Mouse (Mus musculus): Measurements from ENCODE around the gene Zfp830. TPM values are rescaled to one million over a fixed set of nuclear protein-coding genes. Genes with fewer than 3 reads are reported as not detected.

Gene Zfp830
- polyA plus RNA-seq, 1 experiment, result 13.2 TPM

DNA sequence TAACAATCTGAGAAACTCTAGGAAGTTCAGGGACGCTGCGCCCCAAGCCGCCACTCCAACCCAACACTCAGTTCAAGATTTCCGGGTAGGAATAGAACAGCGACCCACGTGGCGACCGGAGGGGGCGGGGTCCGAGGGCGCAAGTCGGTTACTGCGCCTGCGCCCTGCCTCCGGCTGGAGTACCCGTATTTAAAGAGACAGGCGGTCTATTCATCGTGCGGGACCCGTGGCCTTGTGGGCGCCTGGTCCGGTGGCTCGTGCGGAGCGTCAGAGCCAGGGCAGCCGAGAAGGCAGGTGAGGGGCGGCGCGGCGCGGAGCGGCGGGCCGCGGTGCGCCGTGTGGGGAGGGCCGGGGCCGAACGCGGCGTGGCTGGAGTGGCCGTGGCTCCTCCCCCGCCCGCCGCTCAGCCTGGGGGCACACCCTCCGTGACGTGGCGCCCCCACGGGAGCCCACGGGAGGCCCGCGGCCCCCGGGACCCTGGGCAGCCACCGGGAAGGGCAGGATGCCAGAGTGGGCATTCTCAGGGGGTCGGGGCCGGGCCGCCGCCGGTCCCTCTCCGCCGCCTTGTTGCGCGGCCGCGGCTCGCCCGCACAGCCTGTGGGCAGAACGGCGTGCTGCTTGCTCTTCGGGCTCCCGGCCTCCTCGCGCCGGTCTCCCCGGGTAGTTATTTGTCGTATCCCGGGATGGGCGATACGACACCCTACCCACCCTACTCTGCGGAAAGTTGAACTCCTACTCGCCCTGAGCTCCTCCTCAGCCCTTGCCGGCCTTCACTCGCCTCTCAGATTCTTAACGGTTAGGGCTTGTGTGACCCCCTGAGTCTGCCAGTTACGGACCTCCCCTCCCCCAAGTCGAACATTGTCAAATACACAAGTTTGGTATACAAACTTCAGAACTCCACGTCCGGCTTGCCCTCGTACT lies 17.1 kb downstream of the Zfp830 start, which contains the start of gene Lig3:
Gene Lig3 (plus strand): TSS at position 126 of the 921 bp plus-strand sequence.
- Histone ChIP-seq H3K79me2 (ENCODE audit: control insufficient read depth, insufficient read depth) (peaks cover 22% of the 10 kb centered on the region), H3K4me2 (ENCODE audit: low read depth) (peak within 1 kb of the TSS; percentile 87), H3ac (ENCODE audit: control insufficient read depth, insufficient read length) (peak within 1 kb of the TSS; percentile 91), H3K27me3 (ENCODE audit: control insufficient read depth, insufficient read depth, insufficient read length) (no peaks in the 10 kb centered on the region), H3K36me3 (ENCODE audit: control insufficient read depth, insufficient read depth) (peaks cover 16% of the 10 kb centered on the region), H3K4me3 (peak within 1 kb of the TSS; percentile 76)
- TF ChIP-seq MYOG (IDR thresholded peaks at IDR 0.05; ENCODE audit: control insufficient read depth in 1 of 3, insufficient read depth in 1 of 3, insufficient read length in 2 of 3, low read depth in 2 of 3), result no peak
- TF ChIP-seq TCF3 (IDR thresholded peaks at IDR 0.05; ENCODE audit: insufficient read length, low read depth), result no peak
- peak; percentile 21 for TF ChIP-seq POLR2AphosphoS2 (IDR thresholded peaks at IDR 0.05; ENCODE audit: insufficient read length, low read depth)
- TF ChIP-seq TCF12 (IDR thresholded peaks at IDR 0.05; ENCODE audit: insufficient read depth, poor library complexity, severe bottlenecking), result no peak
- TF ChIP-seq SRF (IDR thresholded peaks at IDR 0.05; ENCODE audit: control insufficient read depth, insufficient read length, low read depth), result no peak
- no peak for TF ChIP-seq E2F4 (IDR thresholded peaks at IDR 0.05; ENCODE audit: insufficient read depth)
- TF ChIP-seq USF1 (IDR thresholded peaks at IDR 0.05; ENCODE audit: low read depth), result peak; percentile 87
- TF ChIP-seq POLR2A (IDR thresholded peaks at IDR 0.05; ENCODE audit: insufficient read length, low read depth), result peak; percentile 62
- TF ChIP-seq MAX (IDR thresholded peaks at IDR 0.05; ENCODE audit: low read depth), result peak; percentile 53
- peak in 1 of 3 experiments; percentile 12 for TF ChIP-seq MYOD1 (IDR thresholded peaks at IDR 0.05; ENCODE audit: control insufficient read depth in 1 of 3, insufficient read length in 2 of 3, low read depth in 2 of 3)
- no peak for TF ChIP-seq REST (IDR thresholded peaks at IDR 0.05; ENCODE audit: insufficient read depth, insufficient read length)
- no peak for TF ChIP-seq CEBPB (IDR thresholded peaks at IDR 0.05; ENCODE audit: insufficient read depth, poor library complexity, severe bottlenecking)

DNA sequence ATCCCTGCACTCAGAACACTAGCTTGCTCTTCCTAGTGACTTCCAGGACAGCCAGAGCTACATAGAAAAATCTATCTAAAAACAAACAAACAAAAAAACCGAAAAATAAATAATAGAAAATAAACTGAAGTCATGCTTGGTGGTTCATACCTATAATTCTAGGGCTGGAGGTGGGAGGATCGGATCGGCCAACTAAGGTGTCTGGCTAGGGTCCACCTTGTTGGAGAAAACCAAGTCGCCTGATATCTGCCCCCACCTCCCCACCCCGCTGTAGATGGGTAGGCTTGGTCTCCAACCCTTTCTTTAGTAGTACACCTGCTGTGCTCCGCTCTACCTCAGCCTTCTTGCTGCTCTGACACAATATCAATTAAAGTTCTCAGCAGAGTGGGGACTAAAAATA lies 18.1 kb downstream of the Zfp830 start:
- Histone ChIP-seq H3K27me3 (ENCODE audit: control insufficient read depth, insufficient read depth, insufficient read length) (no peaks in the 10 kb centered on the region), H3ac (ENCODE audit: control insufficient read depth, insufficient read length) (peak overlapping the region; percentile 91), H3K4me3 (peak overlapping the region; percentile 76), H3K36me3 (ENCODE audit: control insufficient read depth, insufficient read depth) (peaks cover 16% of the 10 kb centered on the region), H3K4me2 (ENCODE audit: low read depth) (peak overlapping the region; percentile 85), H3K79me2 (ENCODE audit: control insufficient read depth, insufficient read depth) (peaks cover 22% of the 10 kb centered on the region)
- TF ChIP-seq TCF12 (IDR thresholded peaks at IDR 0.05; ENCODE audit: insufficient read depth, poor library complexity, severe bottlenecking) (no peak), POLR2A (IDR thresholded peaks at IDR 0.05; ENCODE audit: insufficient read length, low read depth) (no peak), SRF (IDR thresholded peaks at IDR 0.05; ENCODE audit: control insufficient read depth, insufficient read length, low read depth) (no peak), E2F4 (IDR thresholded peaks at IDR 0.05; ENCODE audit: insufficient read depth) (no peak), MYOD1 (IDR thresholded peaks at IDR 0.05; ENCODE audit: control insufficient read depth in 1 of 3, insufficient read length in 2 of 3, low read depth in 2 of 3) (no peak), POLR2AphosphoS2 (IDR thresholded peaks at IDR 0.05; ENCODE audit: insufficient read length, low read depth) (no peak), REST (IDR thresholded peaks at IDR 0.05; ENCODE audit: insufficient read depth, insufficient read length) (no peak), MYOG (IDR thresholded peaks at IDR 0.05; ENCODE audit: control insufficient read depth in 1 of 3, insufficient read depth in 1 of 3, insufficient read length in 2 of 3, low read depth in 2 of 3) (no peak), USF1 (IDR thresholded peaks at IDR 0.05; ENCODE audit: low read depth) (no peak), TCF3 (IDR thresholded peaks at IDR 0.05; ENCODE audit: insufficient read length, low read depth) (no peak), MAX (IDR thresholded peaks at IDR 0.05; ENCODE audit: low read depth) (no peak), CEBPB (IDR thresholded peaks at IDR 0.05; ENCODE audit: insufficient read depth, poor library complexity, severe bottlenecking) (no peak)

DNA sequence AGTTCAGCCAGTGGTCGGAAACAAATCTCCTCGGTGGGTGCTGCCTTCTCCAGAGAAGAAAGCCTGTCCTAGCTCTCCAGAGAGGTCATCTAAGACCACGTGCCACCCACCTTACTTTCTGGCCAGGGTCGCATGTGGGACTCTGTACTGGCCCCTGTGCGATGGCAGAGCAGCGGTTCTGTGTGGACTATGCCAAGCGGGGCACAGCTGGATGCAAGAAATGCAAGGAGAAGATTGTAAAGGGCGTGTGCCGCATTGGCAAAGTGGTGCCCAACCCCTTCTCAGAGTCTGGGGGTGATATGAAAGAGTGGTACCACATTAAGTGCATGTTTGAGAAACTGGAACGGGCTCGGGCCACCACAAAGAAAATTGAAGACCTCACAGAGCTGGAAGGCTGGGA lies 19.3 kb downstream of the Zfp830 start:
- Histone ChIP-seq H3ac (ENCODE audit: control insufficient read depth, insufficient read length) (no peak overlapping the region), H3K4me2 (ENCODE audit: low read depth) (no peak overlapping the region), H3K36me3 (ENCODE audit: control insufficient read depth, insufficient read depth) (peaks cover 22% of the 10 kb centered on the region), H3K27me3 (ENCODE audit: control insufficient read depth, insufficient read depth, insufficient read length) (no peaks in the 10 kb centered on the region), H3K4me3 (no peak overlapping the region), H3K79me2 (ENCODE audit: control insufficient read depth, insufficient read depth) (peaks cover 22% of the 10 kb centered on the region)
- TF ChIP-seq MYOD1 (IDR thresholded peaks at IDR 0.05; ENCODE audit: control insufficient read depth in 1 of 3, insufficient read length in 2 of 3, low read depth in 2 of 3) (no peak), TCF3 (IDR thresholded peaks at IDR 0.05; ENCODE audit: insufficient read length, low read depth) (no peak), CEBPB (IDR thresholded peaks at IDR 0.05; ENCODE audit: insufficient read depth, poor library complexity, severe bottlenecking) (no peak), POLR2A (IDR thresholded peaks at IDR 0.05; ENCODE audit: insufficient read length, low read depth) (no peak), E2F4 (IDR thresholded peaks at IDR 0.05; ENCODE audit: insufficient read depth) (no peak), TCF12 (IDR thresholded peaks at IDR 0.05; ENCODE audit: insufficient read depth, poor library complexity, severe bottlenecking) (no peak), USF1 (IDR thresholded peaks at IDR 0.05; ENCODE audit: low read depth) (no peak), REST (IDR thresholded peaks at IDR 0.05; ENCODE audit: insufficient read depth, insufficient read length) (no peak)

DNA sequence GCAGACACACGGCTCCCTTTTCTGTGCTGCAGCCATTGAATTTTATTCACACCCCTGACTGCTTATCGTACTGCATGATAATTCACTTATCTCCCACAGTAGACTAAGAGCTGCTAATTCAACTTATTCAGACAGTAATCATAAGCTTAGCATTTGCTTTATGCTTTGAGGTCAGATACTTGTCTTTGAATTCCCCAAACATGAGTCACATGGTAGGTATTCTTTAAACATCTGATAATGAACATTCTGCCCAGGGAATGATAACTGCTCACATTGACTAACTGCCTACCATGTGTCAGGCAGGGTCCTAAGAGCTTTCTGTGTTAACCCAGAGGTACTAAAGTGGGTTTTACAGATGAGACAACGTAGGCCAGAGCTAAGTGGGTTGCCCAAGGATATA lies 42.5 kb downstream of the Zfp830 start:
- Histone ChIP-seq H3K79me2 (ENCODE audit: control insufficient read depth, insufficient read depth) (no peaks in the 10 kb centered on the region), H3K4me2 (ENCODE audit: low read depth) (no peak overlapping the region), H3K27me3 (ENCODE audit: control insufficient read depth, insufficient read depth, insufficient read length) (no peaks in the 10 kb centered on the region), H3K36me3 (ENCODE audit: control insufficient read depth, insufficient read depth) (peaks cover 9% of the 10 kb centered on the region), H3ac (ENCODE audit: control insufficient read depth, insufficient read length) (no peak overlapping the region), H3K4me3 (no peak overlapping the region)
- no peak for TF ChIP-seq USF1 (IDR thresholded peaks at IDR 0.05; ENCODE audit: low read depth)
- no peak for TF ChIP-seq E2F4 (IDR thresholded peaks at IDR 0.05; ENCODE audit: insufficient read depth)
- TF ChIP-seq CEBPB (IDR thresholded peaks at IDR 0.05; ENCODE audit: insufficient read depth, poor library complexity, severe bottlenecking), result no peak
- no peak for TF ChIP-seq MAX (IDR thresholded peaks at IDR 0.05; ENCODE audit: low read depth)
- TF ChIP-seq MYOG (IDR thresholded peaks at IDR 0.05; ENCODE audit: control insufficient read depth in 1 of 3, insufficient read depth in 1 of 3, insufficient read length in 2 of 3, low read depth in 2 of 3), result no peak

Data from myocyte (in vitro differentiated cells).